In genomic region chr9:37616770-37617169, GRCm38 (mm10) we compare ENCODE assay signal across 9 mouse cellular contexts. TPM values are rescaled to one million over a fixed set of nuclear protein-coding genes. Genes with fewer than 3 reads are reported as not detected.
A peak's percentile ranks its signal among the peaks of the same experiment; 100 is the strongest.
DNase-seq lines count a peak whose midpoint lies in the region; ATAC-seq lines count a peak whose summit lies in the region.
"Had no signal": no experiment of that assay in that cellular context is flagged by ENCODE, and none has a peak within 500 bp of the region (broad histone marks: within the 10 kb centered on the region; RNA-seq: fewer than 3 reads in every experiment).

No protein-coding gene starts in this region.

- no peaks in the 10 kb centered on the region for H3K27me3 ChIP-seq in heart, embryonic 12.5 days (replicated peaks)
- H3K27me3 ChIP-seq: liver, embryonic 13.5 days had no signal

- no peaks in the 10 kb centered on the region for H3K9me3 ChIP-seq in heart, embryonic 12.5 days (replicated peaks)
- H3K9me3 ChIP-seq: liver, embryonic 13.5 days had no signal

- no peak overlapping the region for H3K27ac ChIP-seq in heart, embryonic 12.5 days (ENCODE audit: poor library complexity, severe bottlenecking)
- H3K27ac ChIP-seq: liver, embryonic 13.5 days had no signal

- H3K4me2 ChIP-seq in heart, embryonic 12.5 days, result no peak overlapping the region
- H3K4me2 ChIP-seq: liver, embryonic 13.5 days had no signal

- no peaks in the 10 kb centered on the region for H3K4me1 ChIP-seq in heart, embryonic 12.5 days (replicated peaks)

- no peak overlapping the region for H3K9ac ChIP-seq in heart, embryonic 12.5 days
- H3K9ac ChIP-seq: liver, embryonic 13.5 days had no signal

- no peaks in the 10 kb centered on the region for H3K36me3 ChIP-seq in heart, embryonic 12.5 days
- H3K36me3 ChIP-seq: liver, embryonic 13.5 days had no signal

- ATAC-seq in heart, embryonic 12.5 days (ENCODE audit: insufficient number of reproducible peaks, low FRiP score), result no peak

- peak; percentile 36 to 76 for DNase-seq in heart, adult 18-20 months
- DNase-seq in urinary bladder, postnatal 25 days (ENCODE audit: low spot score), result peak; percentile 8
- no peak for DNase-seq in urinary bladder, postnatal 10 days (ENCODE audit: low spot score)
- DNase-seq in embryo, embryonic 10.5 days (ENCODE audit: low spot score), result peak; percentile 71
- peak; percentile 49 for DNase-seq in lung, postnatal 10 days
- no peak for DNase-seq in left cerebral cortex, adult 11 months (ENCODE audit: low spot score)
- no peak for DNase-seq in right cerebral cortex, postnatal 10 days (ENCODE audit: low spot score in 2 of 2)
- DNase-seq: liver, embryonic 13.5 days had no signal

- no peak overlapping the region for H3K4me3 ChIP-seq in heart, embryonic 12.5 days
- H3K4me3 ChIP-seq: liver, embryonic 13.5 days had no signal

- 51% methylated on average over 2 of the region's 2 CpGs for WGBS in heart, embryonic 12.5 days

RNA-seq across cellular contexts. Expression of gene Spa17, which starts 3.2 kb away (rescaled TPM):
- total RNA-seq in heart, adult 18-20 months (2021), result 1 to 10 TPM; 1.3 to 1.7 TPM
- 6.2 and 6.7 TPM in 2 replicates for polyA plus RNA-seq in heart, embryonic 12.5 days (2016; fragmentation: Nextera tagmentation; extraction: Ambion mirVana)

RNA-seq across cellular contexts. Expression of gene Tbrg1, which starts 40.3 kb away (rescaled TPM):
- total RNA-seq in heart, adult 18-20 months (2021), result 10 to 100 TPM; 31.9 to 34.0 TPM
- 151 and 162 TPM in 2 replicates for polyA plus RNA-seq in heart, embryonic 12.5 days (2016; fragmentation: Nextera tagmentation; extraction: Ambion mirVana)

RNA-seq across cellular contexts. Expression of gene Panx3, which starts 52.3 kb away (rescaled TPM):
- not detected for total RNA-seq in heart, adult 18-20 months (2021)
- polyA plus RNA-seq in heart, embryonic 12.5 days (2016; fragmentation: Nextera tagmentation; extraction: Ambion mirVana), result 0.14 TPM in 1 of 2 replicates, not detected in the other
- polyA plus RNA-seq: liver, embryonic 13.5 days had no signal

Comparison
In these comparisons a context has a peak if more than half of its experiments do, and no peak if none do; other contexts are left out.
1. DNase-seq: peak in heart, adult 18-20 months (2 of 2), urinary bladder, postnatal 25 days (single experiment), embryo, embryonic 10.5 days (single experiment) and lung, postnatal 10 days (single experiment); none in urinary bladder, postnatal 10 days (single experiment), left cerebral cortex, adult 11 months (single experiment) and right cerebral cortex, postnatal 10 days (0 of 2).